Mouse (Mus musculus) adrenal gland, adult 8-10 months (tissue): ENCODE data around the gene Gnaz. TPM values are rescaled to one million over a fixed set of nuclear protein-coding genes. Genes with fewer than 3 reads are reported as not detected.
A peak's percentile ranks its signal among the peaks of the same experiment; 100 is the strongest.

Experiments
- DNase-seq: peaks from one replicate; pipeline ENCODE4 v3.0.0; 2022
- total RNA-seq, 4 experiments: library from RNA; stranded (reverse); gene quantifications; 2 replicates each; pipeline ENCODE4 v1.2.4; 2022

The Gnaz gene
- 10 to 100 TPM in 2 of 4 experiments, 1 to 10 TPM in 2; 3.6 to 14.9 (median 8.5) TPM for total RNA-seq

DNA sequence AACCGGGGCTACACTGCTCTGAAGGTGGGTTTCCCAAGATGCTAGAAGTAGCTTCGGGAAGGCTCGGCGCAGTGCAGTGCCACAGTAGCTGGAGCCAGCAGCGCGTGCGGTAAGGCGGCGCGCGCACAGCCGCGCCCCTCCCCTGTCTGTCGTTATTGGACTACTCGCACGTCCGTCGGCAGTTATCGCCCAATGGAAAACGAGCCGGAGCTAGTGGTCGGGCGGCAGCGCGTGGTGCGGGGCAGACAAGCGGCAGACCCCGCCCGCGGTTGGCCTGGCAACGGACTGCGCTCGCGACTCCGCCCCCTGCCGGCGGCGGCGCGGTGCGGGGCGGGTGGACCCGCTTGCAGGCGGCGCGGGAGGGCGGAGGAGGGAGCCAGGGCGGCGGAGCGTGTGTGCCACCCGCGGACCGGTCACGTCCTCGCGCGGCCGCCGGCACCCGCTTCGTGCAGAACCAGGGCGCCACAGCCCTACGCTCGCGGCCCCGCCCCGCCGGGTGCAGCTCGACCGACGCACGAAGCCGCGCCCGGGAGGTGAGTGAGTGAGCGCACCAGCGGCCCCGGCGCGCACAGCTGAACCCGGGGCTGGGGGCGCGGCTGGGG is at the start of gene Gnaz:
Gnaz (plus strand) TSS at position 328 of the 602 bp plus-strand sequence.
- DNase-seq, result peak; percentile 96

DNA sequence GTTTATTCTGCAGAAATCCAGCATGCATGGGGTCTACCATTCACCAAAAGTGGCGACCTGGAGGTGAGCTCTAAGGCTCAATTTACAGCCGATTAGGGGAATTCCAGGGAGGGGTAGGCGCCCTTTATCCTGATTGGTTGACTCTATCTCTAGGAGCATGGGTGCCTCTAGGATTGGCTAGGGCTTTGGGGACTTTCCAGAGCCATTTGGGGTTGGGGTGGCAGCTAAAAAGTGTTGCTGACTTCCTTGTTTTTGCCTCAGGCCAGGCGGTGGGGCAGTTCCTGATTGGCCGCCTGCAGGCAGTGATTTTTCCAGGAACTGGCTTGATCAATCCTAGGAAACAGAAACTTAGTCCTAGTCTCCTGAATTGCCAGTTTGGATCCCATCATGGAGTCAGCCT is 47.7 kb upstream of the Gnaz start:
- DNase-seq, result no peak

DNA sequence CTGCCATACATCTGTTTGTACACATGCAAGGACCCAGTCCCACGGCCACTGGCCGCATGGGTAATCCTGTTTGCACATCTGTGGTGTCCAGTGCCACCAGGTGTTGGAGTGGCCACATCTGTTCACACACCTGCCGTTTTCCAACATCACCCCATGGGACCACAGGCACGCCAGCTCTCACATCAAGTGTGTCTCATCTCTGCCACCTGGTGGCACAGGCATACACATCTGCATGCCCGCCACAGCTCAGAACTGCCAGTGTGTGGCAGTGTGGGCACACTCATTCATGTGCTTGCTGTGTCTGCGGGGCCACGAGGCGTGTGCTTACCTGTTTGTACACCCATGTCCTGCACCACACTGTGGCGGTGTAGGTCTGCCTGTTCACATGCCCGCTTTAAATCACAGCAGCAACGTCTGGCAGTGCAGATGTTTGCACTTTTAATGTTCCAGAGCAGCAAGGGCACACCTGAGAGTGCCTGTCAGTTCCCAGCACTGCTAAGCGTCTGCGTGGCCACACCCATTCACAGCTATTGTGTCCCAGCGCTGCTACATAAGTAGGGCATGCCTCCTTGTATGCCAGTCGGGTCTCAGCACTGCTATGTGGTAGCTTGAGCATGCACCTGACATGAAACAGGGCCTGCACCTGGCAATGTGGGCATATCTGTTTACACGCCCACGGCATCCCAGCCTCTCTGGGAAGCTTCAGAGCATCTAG is 46.0 kb upstream of the Gnaz start:
- DNase-seq, result peak; percentile 54

DNA sequence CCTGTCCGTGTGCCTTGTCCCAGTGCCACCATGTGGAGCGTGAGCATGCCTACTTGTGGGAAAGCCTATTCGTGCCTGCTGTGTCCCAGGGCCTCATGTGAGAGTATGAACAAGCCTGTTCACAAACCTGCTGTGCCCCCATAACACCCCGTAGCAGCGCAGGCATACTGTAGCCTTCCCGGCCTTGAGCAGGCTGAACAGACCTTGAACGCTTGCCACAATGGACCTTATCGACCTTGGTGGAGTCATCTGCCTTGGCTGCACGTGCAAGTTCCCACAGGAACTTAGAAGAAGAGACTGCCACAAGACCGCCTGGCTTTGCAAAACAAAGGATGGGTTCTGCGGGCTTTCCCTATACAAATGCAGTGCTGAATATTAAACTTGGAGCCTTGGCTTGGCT is 45.4 kb upstream of the Gnaz start:
- peak; percentile 73 for DNase-seq

DNA sequence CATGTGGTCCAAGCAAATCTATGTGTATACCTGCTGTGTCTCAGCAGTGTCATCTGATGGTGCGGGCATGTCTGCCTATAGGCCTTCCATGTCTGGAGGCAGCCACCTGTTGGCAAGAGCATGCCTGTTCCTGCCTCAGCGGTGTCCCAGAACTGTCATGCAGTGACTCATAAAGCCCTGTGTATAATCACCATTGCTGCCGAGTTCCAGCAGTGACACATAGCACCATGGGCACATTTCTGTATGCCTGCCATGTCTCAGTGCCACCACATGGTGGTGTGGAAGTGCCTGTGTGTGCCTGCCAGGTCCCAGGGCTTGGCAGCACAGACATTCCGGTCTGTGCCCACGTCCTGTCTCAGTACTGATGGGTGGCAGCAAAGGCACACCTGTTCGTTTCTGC is 44.2 kb upstream of the Gnaz start:
- DNase-seq, result peak; percentile 77

DNA sequence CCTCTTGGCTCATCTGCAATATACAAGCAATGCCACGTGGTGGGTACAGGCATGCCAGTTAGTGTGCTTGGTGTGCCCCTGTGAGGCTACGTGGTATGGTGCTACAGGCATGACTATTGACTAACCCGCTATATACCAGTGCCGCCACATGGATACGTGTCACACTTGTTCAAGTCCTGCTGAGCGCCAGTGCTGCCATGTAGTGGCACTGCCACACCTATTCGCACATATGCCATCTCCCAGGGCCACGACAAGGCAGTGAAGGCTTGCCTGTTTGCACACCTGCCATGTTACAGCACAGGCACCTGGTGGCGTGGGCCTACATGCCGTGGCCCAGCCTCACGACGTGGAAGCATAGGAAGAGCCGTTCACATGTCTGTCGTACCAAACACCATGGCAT is 42.7 kb upstream of the Gnaz start:
- no peak for DNase-seq

DNA sequence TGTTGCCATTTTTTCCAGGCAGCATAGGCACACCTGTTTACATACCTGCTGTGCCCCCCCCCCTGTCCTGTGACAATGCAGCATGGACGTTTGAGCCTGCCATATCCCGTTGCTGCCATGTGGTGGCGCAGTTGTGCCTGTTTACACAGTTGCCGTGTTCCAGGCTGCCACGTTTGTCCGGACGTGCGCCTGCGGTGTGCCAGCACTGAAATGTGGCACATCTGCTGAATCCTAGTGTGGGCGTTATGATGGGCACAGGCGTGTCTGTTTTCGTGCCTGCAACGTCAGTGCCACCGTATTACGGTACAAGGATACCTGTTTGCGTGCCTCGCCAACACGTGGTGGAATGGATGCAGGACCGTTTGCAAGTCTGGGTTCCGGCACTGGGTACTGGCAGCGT is 41.7 kb upstream of the Gnaz start:
- DNase-seq, result peak; percentile 34

DNA sequence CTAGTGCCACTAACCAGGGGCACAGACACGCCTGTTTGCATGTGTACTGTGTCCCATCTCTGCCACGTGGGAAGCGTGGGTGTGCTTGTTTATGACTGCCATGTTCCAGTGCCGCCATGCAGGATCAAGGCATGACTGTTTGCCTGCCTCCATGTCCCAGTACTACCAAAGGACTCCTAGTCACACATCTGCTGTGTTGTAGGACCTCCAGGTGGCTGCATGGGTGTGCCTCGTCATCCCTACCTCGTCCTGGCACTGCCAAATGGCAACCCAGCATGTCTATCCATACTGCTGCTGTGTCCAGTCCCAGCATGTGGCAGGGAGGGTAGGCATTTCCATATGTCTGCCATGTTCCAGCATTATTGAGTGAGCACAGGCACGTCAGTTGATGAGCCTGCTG is 38.7 kb upstream of the Gnaz start:
- DNase-seq, result no peak

DNA sequence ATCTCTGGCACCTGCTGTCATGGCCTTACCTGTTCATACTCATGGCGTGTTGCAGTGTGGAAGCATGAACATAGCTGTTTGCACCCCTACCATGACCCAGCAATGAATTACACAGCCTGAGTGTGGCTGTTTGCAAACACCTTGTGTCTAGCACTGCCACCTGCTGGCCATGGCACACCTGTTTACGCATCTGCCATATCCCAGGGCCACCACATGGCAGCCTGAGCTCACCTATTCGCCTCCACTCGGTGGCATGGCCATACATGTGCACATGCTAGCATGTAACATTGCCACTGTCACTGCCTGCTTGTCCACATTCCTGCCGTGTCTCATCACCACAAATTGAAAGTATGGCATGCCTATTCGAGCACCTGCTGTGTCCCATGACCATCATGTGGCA is 37.4 kb upstream of the Gnaz start:
- DNase-seq, result no peak

DNA sequence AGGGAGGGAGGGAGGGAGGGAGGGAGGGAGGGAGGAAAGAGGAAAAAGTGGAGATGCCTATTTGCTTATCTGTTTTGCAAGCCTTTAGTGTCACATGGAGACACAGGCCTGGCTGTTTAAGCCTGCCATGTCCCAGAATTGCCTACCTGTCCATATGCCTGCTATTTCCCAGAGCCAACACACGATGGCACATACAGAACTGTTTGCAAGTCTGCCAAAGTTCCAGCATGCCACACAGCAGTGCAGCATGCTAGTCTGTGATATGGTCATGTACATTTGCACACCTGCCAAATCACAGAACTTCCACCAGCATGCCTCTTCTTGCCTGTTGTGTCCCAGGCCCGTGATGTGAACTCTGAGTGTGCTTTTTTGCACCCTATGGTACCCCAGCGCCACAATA is 36.4 kb upstream of the Gnaz start:
- DNase-seq, result no peak

DNA sequence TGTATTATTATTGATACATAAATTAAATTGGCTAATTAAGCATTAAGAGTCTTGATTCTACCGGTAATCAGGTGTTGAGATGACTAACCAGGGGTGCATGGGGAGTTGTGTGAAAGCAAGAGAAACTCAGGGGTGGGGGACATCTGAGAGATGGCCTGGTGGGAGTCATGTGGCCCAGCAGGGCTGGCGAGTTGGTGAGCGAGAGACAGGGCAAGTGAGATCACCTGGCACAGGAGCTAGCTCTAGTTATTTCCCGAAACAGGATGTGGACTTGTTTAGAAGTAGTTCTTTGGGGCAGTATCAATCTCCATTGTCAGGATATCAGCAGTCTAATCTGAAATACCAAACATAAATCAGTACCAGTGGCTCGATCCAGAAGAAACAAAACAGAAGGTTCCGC is 35.3 kb upstream of the Gnaz start:
- no peak for DNase-seq

DNA sequence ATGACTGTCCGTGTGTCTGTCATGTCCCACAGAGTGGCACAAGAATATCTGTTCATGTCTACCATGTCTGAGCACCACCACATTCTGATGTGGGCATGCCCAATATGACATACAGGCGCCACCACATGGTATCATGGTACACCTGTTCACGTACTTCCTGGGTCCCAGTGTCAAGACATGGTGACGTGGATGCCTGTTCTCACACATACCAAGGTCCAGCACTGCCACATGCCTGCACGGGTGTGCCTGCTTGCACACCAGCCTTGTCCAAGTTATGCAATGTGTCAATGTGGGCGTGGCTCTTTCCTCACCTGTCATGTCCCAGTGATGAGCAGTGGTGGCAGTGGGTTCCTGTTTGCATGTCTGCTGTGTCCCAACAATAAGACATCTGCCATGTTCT is 34.5 kb upstream of the Gnaz start:
- DNase-seq, result no peak

DNA sequence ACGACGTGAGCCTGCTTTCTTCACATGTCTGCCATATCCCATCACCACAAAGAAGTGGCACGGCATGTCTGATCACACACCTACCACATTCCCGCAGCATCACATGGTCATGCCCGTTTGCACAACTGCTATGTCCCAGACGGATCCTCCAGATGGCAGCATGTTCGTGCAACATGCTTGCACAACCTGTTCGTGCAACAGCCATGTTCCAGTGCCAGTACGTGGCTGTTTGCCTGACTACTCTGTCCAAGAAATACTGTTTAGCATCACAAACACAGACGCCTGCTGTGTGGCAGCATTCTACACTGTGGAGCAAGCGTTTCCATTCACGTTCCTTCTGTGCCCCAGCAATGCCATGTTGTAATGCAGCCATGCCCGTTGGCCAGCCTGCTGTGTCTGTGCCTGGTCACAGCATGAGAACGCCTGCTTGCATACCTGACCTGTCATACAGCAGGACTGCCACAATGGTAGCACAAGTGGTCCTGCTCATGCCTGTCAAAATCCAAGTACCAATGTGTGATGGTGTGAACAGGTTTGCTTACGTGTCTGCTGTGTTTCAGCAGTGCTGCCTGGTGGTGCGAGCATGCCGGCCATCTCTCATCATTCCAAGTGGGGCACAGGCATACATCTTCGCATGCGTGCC is 33.3 kb upstream of the Gnaz start:
- DNase-seq, result no peak

DNA sequence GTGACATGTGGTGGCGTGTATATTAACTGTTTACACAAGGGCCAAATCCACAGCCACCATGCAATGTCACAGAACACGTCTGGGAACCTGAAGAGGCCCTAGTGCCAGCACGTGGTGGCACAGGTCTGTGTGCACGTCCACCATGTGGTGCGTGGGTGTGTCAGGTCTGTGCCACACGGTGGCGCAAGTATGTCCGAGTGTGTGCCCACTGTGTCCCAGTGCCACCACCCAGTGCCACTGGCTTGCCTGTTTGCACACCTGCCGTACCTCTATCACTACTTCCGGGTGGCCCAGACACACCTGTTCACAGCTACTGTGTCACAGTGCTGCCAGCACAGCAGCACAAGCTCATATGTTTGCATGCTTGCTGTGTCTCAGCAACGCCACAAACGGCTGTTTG is 32.5 kb upstream of the Gnaz start:
- no peak for DNase-seq

DNA sequence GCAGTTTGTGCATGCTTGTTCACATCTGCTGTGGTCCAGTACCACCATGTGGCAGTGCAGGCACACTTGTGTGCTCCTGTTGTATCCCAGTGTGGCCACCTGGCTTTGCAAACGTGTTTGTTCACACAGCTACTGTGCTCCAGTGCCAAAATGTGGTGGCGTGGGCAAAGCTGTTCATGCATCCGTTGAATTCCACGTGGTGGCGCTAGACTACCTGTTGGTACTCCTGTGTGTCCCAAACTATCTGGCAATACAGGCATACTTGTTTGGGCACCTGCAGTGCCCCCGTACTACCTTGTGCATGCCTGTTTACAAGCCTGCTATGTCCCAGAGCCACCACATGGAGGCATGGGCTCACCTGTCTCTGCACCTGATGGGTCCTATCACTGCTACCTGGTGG is 32.0 kb upstream of the Gnaz start:
- DNase-seq, result no peak

DNA sequence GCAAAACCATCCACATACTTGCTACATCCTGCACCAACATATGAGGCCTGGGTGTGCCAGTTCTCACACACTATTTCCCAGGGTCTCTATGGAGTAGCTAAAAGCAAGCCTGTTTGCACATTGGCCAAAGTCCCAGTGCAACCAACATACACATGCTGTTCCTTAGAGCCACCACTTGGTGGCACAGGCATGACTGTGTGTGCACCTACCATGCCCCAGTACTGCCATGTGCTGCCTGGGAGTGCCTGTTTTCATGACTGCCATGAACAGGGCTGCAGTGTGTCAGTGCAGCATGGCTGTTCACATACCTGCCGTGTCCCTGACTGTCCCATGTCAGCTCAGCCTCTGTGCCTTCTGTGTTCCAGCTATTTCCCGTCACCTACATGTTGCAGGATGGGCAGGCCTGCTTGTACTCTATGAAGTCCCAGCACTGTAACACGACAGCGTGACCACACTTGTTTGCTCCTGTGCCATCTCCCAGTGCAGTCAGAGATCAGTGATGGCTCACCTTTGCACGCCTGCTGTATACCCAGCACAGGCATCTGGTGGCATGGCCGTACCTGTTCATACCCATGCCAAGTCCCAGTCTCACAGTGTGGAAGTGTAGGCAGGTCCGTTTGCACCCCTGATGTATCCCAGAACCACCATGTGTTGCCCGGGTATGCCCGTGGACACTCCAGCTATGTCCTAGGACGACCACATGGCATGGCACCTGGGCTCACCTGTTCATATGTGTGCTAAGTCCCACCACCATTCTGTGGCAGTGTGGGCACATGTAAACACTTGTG is 29.8 kb upstream of the Gnaz start:
- DNase-seq, result no peak

DNA sequence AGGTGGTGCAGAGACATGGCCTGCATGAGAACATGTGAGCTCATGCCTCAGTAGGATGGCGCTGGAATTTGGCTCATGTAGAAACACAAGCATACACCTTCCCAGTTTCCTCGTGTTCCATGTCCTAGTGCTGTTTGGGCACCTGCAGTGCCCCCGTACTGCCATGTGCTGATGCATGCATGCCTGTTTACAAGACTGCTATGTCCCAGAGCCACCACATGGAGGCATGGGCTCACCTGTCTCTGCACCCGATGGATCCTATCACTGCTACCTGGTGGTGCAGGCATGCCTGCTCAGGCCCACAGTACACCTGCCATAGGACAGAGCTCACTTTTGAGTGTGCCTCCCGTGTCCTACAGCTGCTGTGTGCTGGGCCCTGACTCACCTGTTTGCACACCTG is 28.6 kb upstream of the Gnaz start:
- no peak for DNase-seq

DNA sequence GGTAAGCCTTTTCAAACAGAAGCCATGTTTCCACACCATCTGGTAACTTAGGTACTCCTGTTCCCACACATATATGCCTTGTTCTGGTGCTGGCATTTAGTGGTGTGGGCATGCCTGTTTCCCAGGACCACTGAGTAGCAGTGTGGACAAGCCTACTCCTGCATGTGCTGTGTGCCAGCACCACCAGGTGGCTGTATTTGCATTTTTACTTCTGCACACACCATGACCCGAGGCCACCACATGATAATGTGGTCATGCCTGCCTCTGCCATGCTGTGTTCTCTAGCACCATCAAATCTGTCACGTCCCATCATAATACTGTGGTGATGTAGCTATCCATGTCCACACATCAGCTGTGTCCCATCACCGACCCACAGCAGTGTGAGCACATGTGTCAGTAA is 27.7 kb upstream of the Gnaz start:
- DNase-seq, result no peak

DNA sequence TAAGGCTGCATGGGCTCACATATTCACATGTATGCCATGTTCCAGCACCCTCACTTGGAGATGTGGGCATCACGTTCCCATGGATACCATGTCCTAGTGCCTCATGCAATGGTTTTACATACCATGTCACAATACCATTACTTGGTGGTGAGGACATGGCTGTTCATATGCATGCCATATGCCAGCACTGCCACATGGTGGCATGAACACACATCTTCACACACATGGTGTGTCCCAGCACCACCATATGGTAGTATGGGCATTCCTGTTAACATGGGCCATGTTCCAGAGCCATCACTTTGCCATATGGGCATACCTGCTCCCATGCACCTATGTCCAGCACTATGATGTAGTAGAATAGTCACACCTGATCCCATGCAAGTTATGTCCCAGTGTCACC is 26.2 kb upstream of the Gnaz start:
- DNase-seq, result no peak

DNA sequence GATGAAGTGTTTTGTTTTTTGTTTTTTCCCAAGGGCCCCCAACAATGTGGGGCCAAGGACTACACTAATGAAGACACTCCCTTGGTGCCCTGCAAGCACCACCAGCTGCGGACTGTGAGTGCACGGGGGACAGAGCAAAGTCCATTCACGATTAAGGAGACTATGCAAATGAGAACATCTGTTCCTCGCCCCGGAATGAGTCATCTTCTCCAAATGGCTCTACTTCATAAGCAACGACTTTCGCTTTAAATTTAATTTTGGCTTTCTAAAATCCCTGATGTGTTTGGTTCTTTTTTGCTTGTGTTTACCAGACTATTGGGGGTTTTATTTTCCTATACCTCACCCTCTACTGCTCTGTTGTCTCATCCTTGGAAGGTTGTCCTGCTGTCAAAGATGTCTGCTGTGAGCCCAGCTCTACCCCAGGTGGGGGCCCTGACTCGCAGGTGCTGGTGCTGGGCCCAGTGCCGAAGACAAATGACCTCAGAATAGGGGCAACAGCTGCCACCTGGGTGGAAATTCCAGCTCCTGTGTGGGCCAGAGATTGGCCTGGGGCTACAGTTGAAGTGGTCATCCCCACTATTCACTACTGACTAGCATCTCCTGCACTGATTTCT is 14.0 kb upstream of the Gnaz start:
- DNase-seq, result no peak

DNA sequence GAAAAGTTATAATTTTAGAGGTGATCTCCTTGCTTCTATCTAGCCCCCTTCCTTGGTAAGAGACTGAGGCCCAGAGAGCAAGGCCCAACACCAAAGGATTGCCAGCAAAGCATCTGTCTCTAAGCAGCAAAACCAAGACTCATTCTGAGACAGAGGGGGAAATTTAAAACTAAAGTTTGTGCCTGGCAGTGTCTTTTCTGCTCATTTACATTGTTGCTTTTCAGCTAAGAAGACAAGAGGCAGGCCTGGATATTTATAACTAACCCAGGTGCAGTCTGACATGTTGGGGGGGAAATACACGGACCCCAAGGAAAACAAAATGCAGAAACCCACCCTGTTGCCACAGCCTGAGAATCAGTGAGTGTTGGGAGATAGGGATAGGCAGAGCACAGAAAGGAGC is 2.6 kb upstream of the Gnaz start:
- no peak for DNase-seq

DNA sequence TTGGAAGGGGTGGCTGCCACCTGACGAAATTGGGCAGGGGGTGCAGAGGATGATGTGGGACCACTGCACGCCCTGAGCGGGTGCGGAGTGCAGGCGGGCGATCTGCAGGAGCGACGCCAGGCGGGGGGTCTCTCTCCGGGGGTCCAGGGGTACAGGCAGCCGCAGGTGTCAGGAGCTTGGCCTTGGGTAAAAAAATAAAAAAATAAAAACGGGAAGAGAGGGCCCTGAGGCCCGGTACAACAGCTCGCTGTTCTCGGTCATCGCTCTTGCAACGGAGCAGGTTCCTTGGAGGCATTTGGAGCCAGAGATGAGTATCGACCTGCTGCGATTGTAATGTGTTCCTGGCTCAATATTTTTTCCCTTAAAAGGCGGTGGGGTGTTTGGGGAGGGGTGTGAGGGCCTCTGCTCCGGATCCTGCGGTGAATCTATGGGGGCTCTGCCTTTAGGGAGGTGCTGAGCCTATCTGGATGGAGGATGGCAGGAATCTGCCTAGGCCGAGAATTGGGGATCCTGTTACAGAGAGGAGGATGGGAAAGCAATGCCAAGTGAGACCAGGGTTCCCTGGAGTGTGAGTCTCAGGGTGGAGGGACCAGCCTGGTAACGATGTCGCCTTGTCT is 782 bp downstream of the Gnaz start:
- no peak for DNase-seq
